Mouse (Mus musculus) thymus, adult 2 months (tissue): Measurements from ENCODE around the gene Prr7.

Source experiments
- CTCF ChIP-seq: fragments of 200-500 bp; IDR thresholded peaks from 2 replicates; pipeline ENCODE4 v1.5.1; 2012; ENCODE audit warnings: mild to moderate bottlenecking, control low read depth, low read length, moderate library complexity, borderline replicate concordance; ENCODE audit not compliant: control insufficient read depth, poor library complexity, insufficient read depth; ENCODE audit errors: extremely low read depth
- POLR2A ChIP-seq: fragments of 200-500 bp; IDR thresholded peaks from 2 replicates; pipeline ENCODE4 v1.6.1; 2012; ENCODE audit warnings: mild to moderate bottlenecking, low read length, control low read depth, moderate library complexity; ENCODE audit not compliant: control insufficient read depth, poor library complexity, insufficient read depth; ENCODE audit errors: extremely low read depth

DNA sequence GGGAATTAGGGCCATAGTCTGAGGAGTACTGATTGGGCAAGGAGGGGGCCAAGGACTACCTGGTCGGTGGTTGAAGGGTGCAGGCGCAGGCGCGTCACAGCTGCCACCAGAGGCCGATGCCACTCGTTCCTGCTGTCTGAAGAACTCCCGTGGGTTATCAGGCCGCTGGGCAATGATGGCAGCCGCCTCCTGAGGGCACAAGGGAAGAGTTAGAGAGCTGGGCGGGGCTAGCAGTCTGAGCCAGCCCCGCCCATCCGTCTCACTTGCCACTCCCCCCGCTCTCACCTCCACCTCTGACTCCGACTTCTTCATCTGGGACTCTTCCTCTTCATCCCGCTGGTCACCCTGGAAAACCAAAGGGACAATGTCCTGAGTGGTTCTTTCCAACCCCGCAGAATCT lies 13.4 kb downstream of the Prr7 start:
- TF ChIP-seq POLR2A (no peak), CTCF (no peak)
